Mouse (Mus musculus) heart, postnatal 36 days (tissue): ENCODE data around the gene Rdh16. TPM values are rescaled to one million over a fixed set of nuclear protein-coding genes. Genes with fewer than 3 reads are reported as not detected.
"Not testable (repeated sequence)": the region's sequence is repeated elsewhere in the genome, so short reads cannot be mapped to it uniquely, and the experiment has no call there.

Experiments
- DNase-seq, 2 experiments: peaks; one replicate each; pipeline ENCODE4 v3.0.0; 2021 to 2022
- intact Hi-C: fragments of 180-260 bp; cut with DNase I; formaldehyde crosslinking; loops from one replicate; pipeline ENCODE4 v1.15.1; 2025
- total RNA-seq, 2 experiments: library from RNA; stranded (reverse); gene quantifications; 2 replicates each; pipeline ENCODE4 v1.2.3; 2021

Rdh16 gene
- total RNA-seq, 2 experiments from 2014 or later, result not detected

- DNase-seq, result no peak
- intact Hi-C loops, result loop anchor here (5.0 kb wide), 1 partner anchor 112 kb away; no protein-coding TSS in a partner anchor
Measured at GRCm38 (mm10) chr10:127825386-127825785, 24.4 kb downstream of the Rdh16 start.

GRCm38 (mm10) chr10:127829121-127829520 lies 28.2 kb downstream of the Rdh16 start:
- intact Hi-C loops, result loop anchor here (5.0 kb wide), 1 partner anchor 108 kb away; no protein-coding TSS in a partner anchor
- no peak for DNase-seq

DNA sequence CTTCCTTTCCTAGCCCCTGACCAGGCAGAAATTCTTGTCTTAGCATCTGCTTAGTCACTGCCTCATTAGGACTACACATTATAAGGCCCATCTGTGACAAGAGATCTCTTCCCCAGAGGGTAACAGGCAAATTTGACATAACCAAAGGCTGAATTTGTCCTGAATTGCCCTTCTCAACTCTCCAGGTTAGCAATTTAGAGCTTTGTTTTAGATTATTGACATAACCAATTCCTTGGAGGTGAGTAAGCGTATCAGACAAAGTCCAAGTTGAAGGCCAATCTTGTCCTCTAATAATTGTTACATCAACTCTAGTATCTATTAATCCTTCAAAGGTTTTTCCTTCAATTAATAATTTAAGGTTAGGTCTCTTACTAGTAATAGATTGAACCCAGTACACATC lies 33.2 kb downstream of the Rdh16 start:
- DNase-seq, intact Hi-C loops: not testable (repeated sequence)

DNA sequence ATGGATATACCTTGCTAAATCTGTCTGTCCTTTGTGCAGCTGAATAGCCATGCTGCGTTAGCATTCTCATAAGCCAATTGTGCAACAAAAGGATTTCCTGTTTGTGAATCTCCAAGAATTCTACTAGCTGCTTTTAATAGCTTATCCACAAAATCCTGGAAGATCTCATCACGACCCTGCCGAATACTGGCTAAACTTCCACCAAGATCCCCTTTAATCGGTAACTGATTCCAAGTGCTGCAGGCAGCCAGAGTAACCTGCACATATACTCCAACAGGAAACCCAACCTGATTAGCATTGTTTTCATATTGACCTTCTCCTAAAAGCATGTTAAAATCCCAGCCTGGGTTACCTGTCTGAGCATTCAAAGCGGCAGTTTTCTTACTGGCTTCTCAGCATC lies 34.3 kb downstream of the Rdh16 start:
- DNase-seq, result no peak
- intact Hi-C loops, result no loop called here

GRCm38 (mm10) chr10:127837793-127838192 lies 36.8 kb downstream of the Rdh16 start:
- intact Hi-C loops, result not testable (repeated sequence)

DNA sequence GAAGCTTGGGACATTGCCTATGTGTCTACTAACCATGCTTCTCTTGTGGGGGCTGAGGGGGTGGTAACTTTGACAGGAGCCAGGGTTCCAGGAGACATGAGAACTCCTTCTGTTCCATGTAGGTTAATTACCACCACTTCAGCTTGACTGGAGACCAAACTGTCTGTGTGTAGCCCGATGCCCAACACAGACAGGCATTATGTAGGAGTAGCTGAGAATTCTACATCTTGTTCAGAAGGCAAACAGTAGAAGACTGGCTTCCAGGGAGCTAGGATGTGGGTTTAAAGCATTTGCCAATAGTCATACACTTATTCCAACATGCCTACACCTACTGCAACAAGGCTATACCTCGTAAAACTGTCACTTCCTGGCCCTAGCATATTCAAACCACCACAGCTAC lies 37.6 kb downstream of the Rdh16 start:
- DNase-seq, result no peak
- intact Hi-C loops, result no loop called here

More at GRCm38 (mm10) chr10:127837793-127838192, 36.8 kb downstream of the Rdh16 start:
- not testable (repeated sequence) for DNase-seq

DNA sequence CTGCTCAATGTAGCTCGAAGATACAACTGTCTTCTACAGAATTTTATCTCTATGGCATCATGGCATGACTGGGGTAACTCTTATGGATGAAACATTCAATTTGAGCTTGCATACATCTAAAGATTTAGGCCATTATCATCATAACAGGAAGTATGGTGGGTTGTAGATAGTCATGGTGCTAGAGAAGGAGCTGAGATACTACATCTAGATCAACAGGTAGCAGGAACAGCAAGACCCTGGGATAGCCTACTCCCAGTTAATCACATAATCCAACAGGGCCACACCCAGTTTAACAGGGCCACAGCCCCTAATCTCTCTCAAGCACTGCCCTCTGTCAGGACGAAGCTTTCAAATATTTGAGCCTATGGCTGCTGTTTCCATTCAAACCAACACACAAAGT lies 39.8 kb downstream of the Rdh16 start:
- no peak for DNase-seq
- intact Hi-C loops, result no loop called here

DNA sequence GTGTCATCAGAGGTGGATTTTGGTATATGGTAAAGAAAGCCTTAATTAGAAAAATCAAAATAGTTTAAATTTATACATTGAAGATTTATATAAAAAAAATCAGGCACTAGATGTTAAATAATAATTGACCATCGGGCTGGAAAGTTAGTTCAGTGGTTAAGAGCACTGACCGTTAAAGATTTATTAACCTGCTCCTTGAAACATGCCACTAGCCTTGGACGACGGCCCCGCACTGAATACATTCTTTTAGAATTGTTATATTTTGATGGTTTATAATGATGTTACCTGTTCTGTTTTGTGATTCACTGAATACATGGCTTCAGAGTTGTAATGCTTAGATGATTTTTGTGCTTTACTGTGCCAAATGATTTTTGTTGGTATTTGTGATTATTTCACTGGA lies 45.0 kb downstream of the Rdh16 start:
- DNase-seq, intact Hi-C loops: not testable (repeated sequence)

GRCm38 (mm10) chr10:127848089-127848488 lies 47.1 kb downstream of the Rdh16 start:
- no peak for DNase-seq
- intact Hi-C loops, result no loop called here

DNA sequence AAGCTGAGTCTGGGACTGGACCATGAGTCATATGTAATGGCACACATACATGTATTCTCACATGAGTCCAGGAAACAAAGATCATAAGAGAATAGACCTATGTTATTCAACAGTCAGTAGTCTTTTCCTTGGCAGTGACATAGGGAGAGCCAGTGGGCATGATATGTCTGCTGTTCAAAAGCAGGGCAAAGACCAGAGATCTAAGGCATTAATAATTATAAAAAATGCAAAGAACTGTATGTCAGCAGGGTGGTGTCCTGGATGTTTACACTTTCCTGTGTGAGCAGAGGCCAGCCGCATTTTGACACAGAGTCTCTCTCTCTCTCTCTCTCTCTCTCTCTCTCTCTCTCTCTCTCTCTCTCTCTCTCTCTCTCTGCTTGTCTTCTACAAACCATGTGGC lies 48.7 kb downstream of the Rdh16 start, which contains the start of gene Rdh19:
Rdh19 (plus strand) TSS at position 301 of the 400 bp plus-strand sequence.
- intact Hi-C loops, result no loop called here

DNA sequence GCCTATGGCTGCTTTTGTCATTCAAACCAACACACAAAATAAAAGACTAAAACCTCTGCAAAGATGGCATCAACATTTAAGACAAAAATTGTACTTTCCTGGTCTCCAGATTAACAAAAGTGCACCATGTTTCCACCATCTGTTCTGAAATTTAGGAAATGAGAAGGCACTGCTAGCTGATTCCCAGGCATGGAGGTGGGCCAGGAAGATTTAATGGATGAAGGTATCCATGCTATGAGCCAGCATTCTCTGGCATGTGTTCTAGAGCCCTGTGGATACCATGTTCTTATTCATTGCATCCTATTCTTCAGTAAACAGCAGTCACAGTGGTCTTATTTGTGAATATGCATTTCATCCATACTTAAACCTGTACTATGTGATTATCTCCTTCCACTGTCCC lies 55.4 kb downstream of the Rdh16 start:
- intact Hi-C loops, result no loop called here
- no peak for DNase-seq

More for the DNA sequence above, 48.7 kb downstream of the Rdh16 start, which contains the start of gene Rdh19:
- DNase-seq, result no peak

GRCm38 (mm10) chr10:127864931-127865330 lies 64.0 kb downstream of the Rdh16 start:
- intact Hi-C loops, result no loop called here
- no peak for DNase-seq

DNA sequence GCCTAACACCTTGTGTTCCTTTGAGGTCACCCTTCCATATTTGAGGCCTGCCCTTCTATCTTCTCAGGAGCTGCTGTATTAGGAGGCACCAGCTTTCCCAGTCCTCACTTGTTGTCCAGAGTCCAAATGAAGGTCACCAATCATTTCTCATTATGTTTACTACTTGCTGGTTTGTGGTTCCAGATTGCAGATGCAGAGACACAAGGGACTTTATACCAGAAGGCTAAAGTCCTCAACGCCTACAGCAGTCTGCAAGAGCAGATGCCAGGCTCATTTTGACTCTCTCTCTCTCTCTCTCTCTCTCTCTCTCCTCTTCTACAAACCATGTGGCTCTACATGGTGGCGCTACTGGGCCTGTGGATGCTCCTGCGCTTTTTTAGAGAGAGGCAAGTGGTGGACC lies 65.3 kb downstream of the Rdh16 start, which contains the start of gene Rdh16f2:
Rdh16f2 (plus strand) TSS at position 243 of the 400 bp plus-strand sequence.
- DNase-seq, result no peak
- intact Hi-C loops, result no loop called here

DNA sequence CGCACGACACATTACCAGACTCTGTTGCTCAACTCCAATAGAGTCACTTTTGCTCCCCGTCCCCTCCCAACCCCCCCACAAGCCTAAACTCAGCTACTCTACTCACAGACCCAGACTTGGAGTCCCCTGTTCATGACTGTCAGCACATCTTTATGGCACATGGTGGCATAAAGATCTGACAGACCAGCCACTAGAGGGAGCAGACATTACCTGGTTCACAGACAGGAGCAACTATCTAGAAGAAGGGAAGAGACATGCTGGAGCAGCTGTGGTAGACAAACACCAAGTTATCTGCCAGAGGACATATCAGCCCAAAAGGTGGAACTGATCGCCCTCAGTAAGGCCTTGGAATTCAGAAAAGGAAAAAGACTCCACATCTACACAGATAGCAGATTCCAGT lies 71.5 kb downstream of the Rdh16 start:
- DNase-seq, result no peak
- intact Hi-C loops, result no loop called here

DNA sequence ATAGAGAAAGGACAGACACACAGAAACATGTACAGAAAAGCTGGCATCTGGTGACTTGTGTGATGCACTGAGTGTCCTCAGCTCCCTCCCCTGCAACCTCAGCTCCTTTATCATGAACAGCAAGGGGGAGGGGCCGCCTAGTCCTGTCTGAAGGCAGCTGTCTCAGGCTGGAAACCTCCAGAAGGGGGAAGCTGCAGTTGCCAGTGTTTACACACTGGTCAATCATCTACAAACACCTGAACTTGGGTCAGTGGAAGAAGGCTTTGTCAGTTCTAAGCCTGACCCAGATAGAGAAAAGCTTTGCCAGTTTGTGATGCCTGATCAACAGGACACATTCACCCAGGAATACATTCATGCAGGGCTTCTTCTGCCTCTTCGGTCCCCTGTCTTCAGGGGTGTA lies 76.7 kb downstream of the Rdh16 start:
- no peak for DNase-seq
- intact Hi-C loops, result no loop called here

DNA sequence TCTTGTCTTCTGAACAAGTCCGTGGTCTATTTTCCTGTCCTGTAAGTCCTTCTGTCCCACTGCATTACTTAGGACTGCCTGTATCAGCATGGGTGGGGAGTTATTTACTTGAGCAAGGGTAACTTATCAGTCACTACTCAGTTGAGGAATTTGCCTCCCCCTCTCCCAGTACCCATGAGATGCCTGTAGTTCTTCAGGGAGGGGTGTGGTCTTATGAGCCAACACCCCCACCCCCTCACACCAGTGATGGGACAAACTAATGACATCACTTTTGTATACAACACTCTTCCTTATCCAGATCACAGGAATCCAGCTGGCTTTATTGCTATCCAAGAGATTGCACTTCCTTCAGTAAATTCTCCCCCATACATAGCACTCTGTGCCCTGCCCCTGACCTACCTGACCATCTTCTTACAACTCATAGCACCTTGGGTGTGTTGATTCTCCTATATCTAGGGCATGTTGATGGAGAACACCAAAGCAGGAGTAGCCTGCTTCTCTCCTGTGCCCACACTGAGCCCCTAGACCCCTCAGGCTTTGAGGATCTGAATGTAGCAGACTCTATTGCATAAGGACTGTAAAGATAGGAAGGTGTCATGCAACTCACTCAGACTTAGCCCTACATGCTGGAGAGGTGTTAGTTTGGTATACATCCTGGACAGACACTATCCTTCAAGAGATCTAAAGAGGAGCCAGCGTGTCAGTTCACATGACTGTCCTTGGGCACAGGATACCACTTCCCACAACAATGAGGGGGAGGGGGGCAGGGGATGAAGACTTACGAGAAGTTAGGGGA lies 77.5 kb downstream of the Rdh16 start:
- no peak for DNase-seq
- intact Hi-C loops, result no loop called here

- DNase-seq, result no peak
- intact Hi-C loops, result no loop called here
Measured at GRCm38 (mm10) chr10:127879155-127879688, 78.3 kb downstream of the Rdh16 start.

- intact Hi-C loops, result no loop called here
Measured at GRCm38 (mm10) chr10:127881041-127881440, 80.1 kb downstream of the Rdh16 start.

DNA sequence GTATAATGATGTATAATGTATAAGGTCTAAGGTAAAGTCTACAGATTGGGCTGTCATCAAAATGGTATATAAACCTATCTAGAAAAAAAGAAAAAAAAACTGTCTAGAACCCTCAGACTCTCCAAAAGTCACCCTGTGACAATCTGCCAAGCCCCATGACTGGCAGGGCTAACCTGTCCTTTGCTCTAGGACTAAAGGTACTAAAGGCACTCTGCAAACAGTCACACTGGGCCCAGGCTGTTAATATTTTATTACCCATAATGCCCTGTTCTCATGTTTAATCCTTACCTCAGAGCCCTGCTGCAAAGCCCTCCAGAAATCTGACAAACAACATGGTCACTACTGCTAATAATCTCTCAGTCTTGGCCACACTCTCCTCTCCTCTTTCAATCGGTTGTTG lies 85.6 kb downstream of the Rdh16 start:
- DNase-seq, result no peak
- intact Hi-C loops, result no loop called here

More at GRCm38 (mm10) chr10:127881041-127881440, 80.1 kb downstream of the Rdh16 start:
- no peak for DNase-seq

DNA sequence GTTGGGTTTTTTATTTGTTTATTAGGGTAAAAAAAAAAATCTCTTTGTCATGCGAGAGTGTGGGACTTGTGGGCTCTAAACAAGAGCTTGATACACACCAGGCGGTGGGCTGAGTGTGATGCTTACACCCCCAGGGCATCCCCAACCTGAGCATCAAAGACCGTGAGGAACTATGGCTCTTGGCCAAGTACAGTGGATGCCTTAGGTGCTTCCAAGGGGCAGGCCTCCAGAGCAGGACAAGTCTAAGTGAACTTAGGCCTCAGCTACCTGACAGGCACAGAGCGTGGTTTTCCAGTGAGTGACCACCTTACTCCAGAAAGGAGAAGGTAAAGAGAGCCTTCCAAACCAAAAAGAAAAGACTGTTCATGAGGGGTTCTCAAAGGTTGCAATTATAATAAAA lies 86.0 kb downstream of the Rdh16 start:
- intact Hi-C loops, result no loop called here
- DNase-seq, result no peak

DNA sequence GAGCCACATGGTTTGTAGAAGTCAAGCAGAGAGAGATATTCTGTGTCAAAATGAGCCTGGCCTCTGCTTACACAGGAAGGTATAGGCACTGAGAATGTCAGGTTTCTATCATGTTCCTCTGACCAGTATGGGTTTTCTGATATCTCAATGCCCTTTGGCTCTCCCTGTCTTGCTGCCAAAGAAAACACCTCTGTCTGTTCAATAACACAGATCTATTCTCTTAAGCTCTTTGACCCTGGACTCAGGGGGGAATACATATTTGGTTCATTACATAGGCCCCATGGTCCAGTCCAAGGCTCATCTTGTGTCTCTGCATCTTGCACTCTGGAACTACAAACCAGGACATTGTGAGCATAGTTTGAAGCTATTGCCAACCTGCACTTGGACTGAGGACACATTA lies 87.7 kb downstream of the Rdh16 start, which contains the start of gene Rdh7:
Rdh7 (minus strand) TSS at position 213 of the 400 bp plus-strand sequence.
- intact Hi-C loops, result no loop called here
- no peak for DNase-seq

DNA sequence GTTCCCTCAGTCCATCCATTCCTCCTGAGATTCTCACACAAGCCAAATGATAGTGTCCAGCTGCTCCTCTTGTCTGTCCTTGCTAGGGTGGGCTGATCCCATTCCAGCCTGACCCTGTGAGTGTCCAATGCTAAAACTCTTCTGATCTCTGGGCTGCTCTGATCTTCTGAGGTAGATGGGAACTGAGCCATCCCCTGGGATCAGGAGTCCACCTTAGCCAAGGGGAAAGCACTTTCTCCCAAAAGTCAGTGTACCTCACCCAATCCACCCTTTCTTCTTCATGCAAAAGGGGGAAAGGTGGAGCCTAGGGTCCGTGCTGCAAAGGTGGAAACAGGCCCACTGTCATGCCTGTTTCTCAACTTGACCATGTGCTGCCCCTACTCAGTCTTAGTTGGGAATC lies 90.5 kb downstream of the Rdh16 start:
- DNase-seq, result no peak
- intact Hi-C loops, result no loop called here
